Mouse (Mus musculus): ENCODE measurements around the gene Ppp4r1.

GRCm38 (mm10) chr17:65794096-65794850 is 11.9 kb downstream of the Ppp4r1 start:
- no peak for TF ChIP-seq CTCF (IDR thresholded peaks at IDR 0.05; ENCODE audit: low read depth)
- no peak for TF ChIP-seq EP300 (IDR thresholded peaks at IDR 0.05; ENCODE audit: low read depth)

Data from heart, postnatal 0 days (tissue).